Mouse (Mus musculus) heart, adult 2 months (tissue): Measurements from ENCODE around the gene 4930590J08Rik.

Experiments used
- CTCF ChIP-seq: fragments of 200-600 bp; IDR thresholded peaks from 2 replicates; pipeline ENCODE4 v1.8.1; 2022; ENCODE audit warnings: antibody characterized with exemption, mild to moderate bottlenecking, moderate library complexity
- POLR2A ChIP-seq: fragments of 200-500 bp; IDR thresholded peaks from 2 replicates; pipeline ENCODE4 v1.6.1; 2011; ENCODE audit warnings: mild to moderate bottlenecking, low read depth, low read length, control low read depth; ENCODE audit not compliant: insufficient read depth

DNA sequence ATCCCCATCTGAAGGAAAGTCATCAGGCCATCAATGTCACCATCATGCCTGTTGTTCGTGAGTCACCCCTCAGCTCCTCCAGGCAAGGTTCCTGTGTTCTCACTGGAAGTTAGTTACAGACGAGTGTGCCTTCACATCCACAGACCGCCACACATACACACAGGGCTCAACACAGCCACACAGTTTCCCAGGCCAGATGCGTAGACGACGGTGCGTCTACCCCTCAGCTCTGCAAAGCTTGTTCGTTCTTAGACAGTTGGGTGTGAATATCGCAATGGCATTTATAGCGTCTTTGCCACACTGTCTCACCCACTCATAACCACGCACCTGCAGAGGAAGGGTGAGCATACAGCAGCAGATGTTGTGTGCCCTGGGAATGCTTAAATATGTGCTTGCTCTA lies 37.0 kb upstream of the 4930590J08Rik start:
- TF ChIP-seq CTCF (no peak), POLR2A (no peak)
